Mouse (Mus musculus) brain, embryonic 14.5 days (tissue): Measurements from ENCODE around the gene Inf2.
A peak's percentile ranks its signal among the peaks of the same experiment; 100 is the strongest.

Experiments
- CTCF ChIP-seq: fragments of 200-500 bp; IDR thresholded peaks from 2 replicates; pipeline ENCODE4 v1.5.1; 2012; ENCODE audit warnings: inconsistent platforms, mild to moderate bottlenecking, moderate library complexity, borderline replicate concordance; ENCODE audit not compliant: insufficient read depth, insufficient read length; ENCODE audit errors: extremely low read depth
- POLR2A ChIP-seq: fragments of 200-500 bp; IDR thresholded peaks from 2 replicates; pipeline ENCODE4 v1.6.1; 2012; ENCODE audit warnings: mild to moderate bottlenecking, inconsistent platforms, borderline replicate concordance; ENCODE audit not compliant: poor library complexity, insufficient read depth, insufficient read length, severe bottlenecking; ENCODE audit errors: extremely low read depth

DNA sequence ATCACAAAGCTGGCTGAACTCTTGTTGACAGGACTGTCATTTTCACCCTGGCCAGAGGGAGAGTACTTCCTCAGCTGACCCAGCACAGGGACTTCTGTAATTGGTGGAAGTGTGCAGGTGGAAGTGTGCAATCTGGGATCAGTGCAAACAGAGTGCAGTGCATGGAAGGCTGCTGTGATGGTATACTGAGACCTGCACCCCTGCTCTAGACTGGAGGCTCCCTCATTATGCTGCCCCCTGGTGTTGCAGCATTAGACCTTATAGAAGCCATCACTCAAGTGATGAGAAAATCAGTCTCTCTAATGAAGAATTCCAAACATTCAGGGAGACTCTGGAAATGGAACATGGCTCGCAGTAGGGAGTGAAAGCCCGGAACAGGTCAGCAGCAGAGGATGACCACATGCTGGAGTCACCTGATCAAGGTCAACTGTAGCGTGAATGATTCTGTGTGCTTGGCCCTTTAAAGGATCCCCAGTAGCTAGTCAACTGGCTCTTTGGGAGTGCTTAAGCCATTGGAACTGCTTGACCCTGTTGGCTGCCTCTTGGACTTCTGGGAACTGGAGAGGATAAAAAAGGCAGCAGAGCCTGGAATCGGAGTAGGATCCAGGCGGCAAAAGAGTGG is 28.3 kb upstream of the Inf2 start:
- TF ChIP-seq POLR2A = no peak
- TF ChIP-seq CTCF = peak; percentile 48; the same call in 1 of the 2 replicates
